Mouse (Mus musculus): ENCODE results near the gene Mtmr4.

Mtmr4 gene

GRCm38 (mm10) chr11:87591526-87592353, at the start of gene Mtmr4:
Gene Mtmr4 (plus strand): TSS chr11:87592162.
- peak; percentile 100 for DNase-seq (ENCODE audit: low read depth)

- peak; percentile 49 for DNase-seq (ENCODE audit: low read depth)
Measured at GRCm38 (mm10) chr11:87542285-87542684, 49.7 kb upstream of the Mtmr4 start.

GRCm38 (mm10) chr11:87542906-87543305, 49.1 kb upstream of the Mtmr4 start:
- no peak for DNase-seq (ENCODE audit: low read depth)

GRCm38 (mm10) chr11:87553342-87553741, 38.6 kb upstream of the Mtmr4 start:
- no peak for DNase-seq (ENCODE audit: low read depth)

- peak; percentile 25 for DNase-seq (ENCODE audit: low read depth)
Measured at GRCm38 (mm10) chr11:87554386-87554785, 37.6 kb upstream of the Mtmr4 start.

- no peak for DNase-seq (ENCODE audit: low read depth)
Measured at GRCm38 (mm10) chr11:87555106-87555703, 36.8 kb upstream of the Mtmr4 start.

- no peak for DNase-seq (ENCODE audit: low read depth)
Measured at GRCm38 (mm10) chr11:87561208-87561607, 30.8 kb upstream of the Mtmr4 start.

GRCm38 (mm10) chr11:87566501-87566900, 25.5 kb upstream of the Mtmr4 start, which contains the start of gene Gm11492:
Gene Gm11492 (plus strand): TSS chr11:87566653.
- DNase-seq (ENCODE audit: low read depth), result no peak

GRCm38 (mm10) chr11:87568255-87568953, 23.6 kb upstream of the Mtmr4 start, which contains the start of gene Sept4:
Gene Sept4 (plus strand): TSS chr11:87568903.
- no peak for DNase-seq (ENCODE audit: low read depth)

GRCm38 (mm10) chr11:87570743-87571142, 21.2 kb upstream of the Mtmr4 start:
- no peak for DNase-seq (ENCODE audit: low read depth)

GRCm38 (mm10) chr11:87571361-87571950, 20.5 kb upstream of the Mtmr4 start:
- DNase-seq (ENCODE audit: low read depth), result no peak

GRCm38 (mm10) chr11:87573751-87574150, 18.2 kb upstream of the Mtmr4 start:
- DNase-seq (ENCODE audit: low read depth), result no peak

GRCm38 (mm10) chr11:87574520-87575180, 17.3 kb upstream of the Mtmr4 start:
- DNase-seq (ENCODE audit: low read depth), result no peak

- DNase-seq (ENCODE audit: low read depth), result no peak
Measured at GRCm38 (mm10) chr11:87577601-87578248, 14.2 kb upstream of the Mtmr4 start.

GRCm38 (mm10) chr11:87578249-87578962, 13.6 kb upstream of the Mtmr4 start:
- no peak for DNase-seq (ENCODE audit: low read depth)

GRCm38 (mm10) chr11:87578963-87579601, 12.9 kb upstream of the Mtmr4 start:
- no peak for DNase-seq (ENCODE audit: low read depth)

GRCm38 (mm10) chr11:87579713-87580112, 12.2 kb upstream of the Mtmr4 start:
- no peak for DNase-seq (ENCODE audit: low read depth)

- no peak for DNase-seq (ENCODE audit: low read depth)
Measured at GRCm38 (mm10) chr11:87580543-87581085, 11.3 kb upstream of the Mtmr4 start.

- DNase-seq (ENCODE audit: low read depth), result no peak
Measured at GRCm38 (mm10) chr11:87581161-87581865, 10.6 kb upstream of the Mtmr4 start.

Data from 416B (cell line).